Comparison of ENCODE assay signal across 24 mouse cellular contexts in genomic region chr11:17288884-17289283, GRCm38 (mm10).
"Had no signal": no experiment of that assay in that cellular context is flagged by ENCODE, and none has a peak within 500 bp of the region (broad histone marks: within the 10 kb centered on the region; RNA-seq: fewer than 3 reads in every experiment).

No protein-coding gene starts in this region.

- H3K27ac ChIP-seq: gastrocnemius, adult 2 months; heart, adult 2 months; heart, embryonic 13.5 days; heart, embryonic 15.5 days; hindbrain, embryonic 13.5 days; hindbrain, embryonic 15.5 days; hindbrain, postnatal 0 days; kidney, embryonic 15.5 days; layer of hippocampus, adult 2 months; left cerebral cortex, adult 2 months; limb, embryonic 10.5 days; limb, embryonic 12.5 days had no signal

- H3K9me3 ChIP-seq: heart, embryonic 13.5 days; heart, embryonic 15.5 days; hindbrain, embryonic 15.5 days; kidney, embryonic 15.5 days; limb, embryonic 10.5 days; limb, embryonic 12.5 days had no signal

- DNase-seq: gastrocnemius, adult 2 months; gastrocnemius, postnatal 10 days; gastrocnemius, postnatal 25 days; heart, adult 2 months; heart, postnatal 14 days; heart, postnatal 36 days; kidney, adult 11 months; kidney, adult 2 months; kidney, adult 9 months; kidney, postnatal 10 days; kidney, postnatal 25 days; kidney, postnatal 4 days had no signal

- H3K4me1 ChIP-seq: heart, embryonic 13.5 days; heart, embryonic 15.5 days; hindbrain, embryonic 13.5 days; hindbrain, embryonic 15.5 days; kidney, embryonic 15.5 days; limb, embryonic 10.5 days; limb, embryonic 12.5 days had no signal

- ATAC-seq: hindbrain, postnatal 0 days; intestine, embryonic 16.5 days had no signal

- H3K4me2 ChIP-seq: heart, embryonic 11.5 days; heart, embryonic 13.5 days; heart, embryonic 15.5 days; hindbrain, embryonic 13.5 days; hindbrain, embryonic 15.5 days; kidney, embryonic 15.5 days; limb, embryonic 12.5 days had no signal

- H3K9ac ChIP-seq: heart, embryonic 13.5 days; heart, embryonic 15.5 days; hindbrain, embryonic 13.5 days; hindbrain, embryonic 15.5 days; kidney, embryonic 15.5 days; limb, embryonic 12.5 days had no signal

- H3K4me3 ChIP-seq: gastrocnemius, adult 2 months; heart, adult 2 months; heart, embryonic 13.5 days; heart, embryonic 15.5 days; hindbrain, embryonic 13.5 days; hindbrain, embryonic 15.5 days; kidney, embryonic 15.5 days; layer of hippocampus, adult 2 months; left cerebral cortex, adult 2 months; limb, embryonic 10.5 days; limb, embryonic 12.5 days had no signal

- H3K36me3 ChIP-seq: heart, embryonic 13.5 days; heart, embryonic 15.5 days; hindbrain, embryonic 13.5 days; hindbrain, embryonic 15.5 days; kidney, embryonic 15.5 days; limb, embryonic 10.5 days; limb, embryonic 12.5 days had no signal

- H3K27me3 ChIP-seq: heart, embryonic 13.5 days; heart, embryonic 15.5 days; hindbrain, embryonic 13.5 days; hindbrain, embryonic 15.5 days; kidney, embryonic 15.5 days; limb, embryonic 12.5 days had no signal
